ENCODE assay signal across 8 mouse cellular contexts in the genomic region with DNA sequence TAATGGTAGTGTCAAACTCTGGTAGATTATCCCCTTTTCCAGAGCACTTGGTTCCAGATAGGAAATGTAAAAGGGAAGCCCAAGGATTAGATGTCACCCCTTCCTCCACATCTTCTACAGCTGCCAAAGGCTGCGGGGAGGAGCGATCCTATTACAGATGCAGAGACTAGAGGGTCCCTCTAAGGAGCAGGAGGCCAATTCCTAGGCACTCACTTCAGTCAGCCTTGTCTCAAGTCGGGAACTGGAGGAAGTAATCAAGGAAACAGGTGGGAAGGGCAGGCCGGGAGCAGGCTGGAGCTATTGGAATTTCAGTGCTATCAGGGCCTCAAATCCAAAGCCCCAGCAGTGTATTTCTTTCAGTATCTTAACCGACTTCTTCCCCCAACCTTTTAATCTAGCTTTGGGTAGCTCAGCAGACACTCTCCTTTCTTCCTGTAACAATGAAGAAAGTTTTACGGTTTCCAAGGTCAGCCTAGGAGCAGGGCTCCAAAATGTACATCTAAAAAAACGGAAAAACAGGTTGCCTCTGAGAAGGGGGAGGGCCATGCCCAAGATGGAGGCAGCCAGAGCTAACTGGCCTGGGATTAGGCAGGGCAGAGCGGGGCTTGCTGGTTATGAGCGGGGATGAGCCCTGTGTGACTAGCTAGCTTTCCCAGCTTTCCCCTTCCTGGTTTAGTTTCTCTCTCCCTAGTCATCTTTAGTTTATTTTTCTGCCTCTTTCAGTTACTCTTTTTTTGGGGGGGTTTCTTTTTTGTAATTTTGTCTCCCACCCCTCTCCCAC. TPM values are rescaled to one million over a fixed set of nuclear protein-coding genes. Genes with fewer than 3 reads are reported as not detected.
A peak's percentile ranks its signal among the peaks of the same experiment; 100 is the strongest.
DNase-seq lines count a peak whose midpoint lies in the region; ATAC-seq lines count a peak whose summit lies in the region.

No protein-coding gene starts in this region.

- peak overlapping the region; percentile 46 for H3K9ac ChIP-seq in neural tube, embryonic 11.5 days (ENCODE audit: low read length)
- H3K9ac ChIP-seq in limb, embryonic 15.5 days: no peak overlapping the region

- peak overlapping the region; percentile 68 for H3K4me2 ChIP-seq in neural tube, embryonic 11.5 days (ENCODE audit: low read depth)
- 0 out of 2 replicates have a peak overlapping the region, but pooled peaks have one; percentile 67 for H3K4me2 ChIP-seq in limb, embryonic 15.5 days

- H3K36me3 ChIP-seq in neural tube, embryonic 11.5 days (ENCODE audit: control insufficient read depth, insufficient read depth, low read length): peaks cover 4% of the 10 kb centered on the region; the same call in 1 of the 2 replicates
- H3K36me3 ChIP-seq in limb, embryonic 15.5 days: peaks cover 28% of the 10 kb centered on the region

- 12% methylated on average over 9 of the region's 9 CpGs for WGBS in neural tube, embryonic 11.5 days
- WGBS in limb, embryonic 15.5 days: 23% methylated on average over 9 of the region's 9 CpGs

- no peaks in the 10 kb centered on the region for H3K27me3 ChIP-seq in neural tube, embryonic 11.5 days (ENCODE audit: control insufficient read depth, insufficient read depth, low read length)
- no peaks in the 10 kb centered on the region for H3K27me3 ChIP-seq in limb, embryonic 15.5 days

- H3K4me3 ChIP-seq in neural tube, embryonic 11.5 days (ENCODE audit: low read depth, low read length): peak overlapping the region; percentile 76
- H3K4me3 ChIP-seq in limb, embryonic 15.5 days: 0 out of 2 replicates have a peak overlapping the region, but pooled peaks have one; percentile 71

- H3K9me3 ChIP-seq in neural tube, embryonic 11.5 days (ENCODE audit: control insufficient read depth, low read length): no peaks in the 10 kb centered on the region
- H3K9me3 ChIP-seq in limb, embryonic 15.5 days: no peaks in the 10 kb centered on the region

- H3K27ac ChIP-seq in neural tube, embryonic 11.5 days (ENCODE audit: low read depth, low read length): peak overlapping the region; percentile 88
- peak overlapping the region; percentile 76 for H3K27ac ChIP-seq in limb, embryonic 15.5 days

- H3K4me1 ChIP-seq in neural tube, embryonic 11.5 days (ENCODE audit: control insufficient read depth, insufficient read depth, low read length): peaks cover 48% of the 10 kb centered on the region
- peaks cover 70% of the 10 kb centered on the region for H3K4me1 ChIP-seq in limb, embryonic 15.5 days

- no peak for ATAC-seq in neural tube, embryonic 11.5 days (ENCODE audit: insufficient read depth, low FRiP score, low TSS enrichment)
- no peak for ATAC-seq in limb, embryonic 15.5 days (ENCODE audit: insufficient number of reproducible peaks, low FRiP score, low TSS enrichment, low read depth)
- ATAC-seq in monocyte, adult 5-6 weeks (replicated peaks; ENCODE audit: insufficient number of reproducible peaks, low FRiP score, low TSS enrichment, poor library complexity, severe bottlenecking): no peak

- peak; percentile 47 to 51 for DNase-seq in cerebellum, adult 18-20 months
- DNase-seq in cerebellum, adult 8-10 months: no peak
- no peak for DNase-seq in neural tube, embryonic 11.5 days (ENCODE audit: low spot score)
- no peak for DNase-seq in neural tube, embryonic 10.5 days (ENCODE audit: extremely low spot score, low spot score)
- no peak for DNase-seq in urinary bladder, adult 2 months (ENCODE audit: low spot score)
- no peak for DNase-seq in thymus, postnatal 36 days

RNA-seq across cellular contexts. Expression of a gene that starts 2.4 kb away (rescaled TPM):
- 249 and 272 TPM in 2 replicates for polyA plus RNA-seq in neural tube, embryonic 11.5 days (2014; fragmentation: Nextera tagmentation; extraction: Ambion mirVana)
- 136 and 153 TPM in 2 replicates for polyA plus RNA-seq in limb, embryonic 15.5 days (2015; fragmentation: Nextera tagmentation; extraction: Ambion mirVana)
- polyA plus RNA-seq in urinary bladder, adult 2 months (2012; rRNA removed): 165 and 166 TPM in 2 replicates
- total RNA-seq in monocyte, adult 5-6 weeks (2017): 23.3 to 71.6 TPM (median 23.9 TPM) in 3 replicates

RNA-seq across cellular contexts. Expression of a gene that starts 15.4 kb away (rescaled TPM):
- 2.2 and 2.5 TPM in 2 replicates for polyA plus RNA-seq in neural tube, embryonic 11.5 days (2014; fragmentation: Nextera tagmentation; extraction: Ambion mirVana)
- polyA plus RNA-seq in limb, embryonic 15.5 days (2015; fragmentation: Nextera tagmentation; extraction: Ambion mirVana): 18.0 and 55.9 TPM in 2 replicates
- polyA plus RNA-seq in urinary bladder, adult 2 months (2012; rRNA removed): 3.2 and 3.3 TPM in 2 replicates
- not detected in 3 replicates for total RNA-seq in monocyte, adult 5-6 weeks (2017)

RNA-seq across cellular contexts. Expression of a gene that starts 54.0 kb away (rescaled TPM):
- polyA plus RNA-seq in neural tube, embryonic 11.5 days (2014; fragmentation: Nextera tagmentation; extraction: Ambion mirVana): not detected in 2 replicates
- polyA plus RNA-seq in limb, embryonic 15.5 days (2015; fragmentation: Nextera tagmentation; extraction: Ambion mirVana): not detected in 2 replicates
- polyA plus RNA-seq in urinary bladder, adult 2 months (2012; rRNA removed): not detected in 2 replicates
- total RNA-seq in monocyte, adult 5-6 weeks (2017): 0.43 TPM in 1 of 3 replicates, not detected in the others

RNA-seq across cellular contexts. Expression of a gene that starts 56.3 kb away (rescaled TPM):
- 105 and 113 TPM in 2 replicates for polyA plus RNA-seq in neural tube, embryonic 11.5 days (2014; fragmentation: Nextera tagmentation; extraction: Ambion mirVana)
- 134 and 143 TPM in 2 replicates for polyA plus RNA-seq in limb, embryonic 15.5 days (2015; fragmentation: Nextera tagmentation; extraction: Ambion mirVana)
- 115 and 118 TPM in 2 replicates for polyA plus RNA-seq in urinary bladder, adult 2 months (2012; rRNA removed)
- total RNA-seq in monocyte, adult 5-6 weeks (2017): 77.0 to 164 TPM (median 136 TPM) in 3 replicates

RNA-seq across cellular contexts. Expression of a gene that starts 57.2 kb away (rescaled TPM):
- polyA plus RNA-seq in neural tube, embryonic 11.5 days (2014; fragmentation: Nextera tagmentation; extraction: Ambion mirVana): 121 and 142 TPM in 2 replicates
- 51.4 and 62.7 TPM in 2 replicates for polyA plus RNA-seq in limb, embryonic 15.5 days (2015; fragmentation: Nextera tagmentation; extraction: Ambion mirVana)
- polyA plus RNA-seq in urinary bladder, adult 2 months (2012; rRNA removed): 54.7 and 60.0 TPM in 2 replicates
- total RNA-seq in monocyte, adult 5-6 weeks (2017): 13.0 to 18.8 TPM (median 16.7 TPM) in 3 replicates

Comparison
In these comparisons a context has a peak if more than half of its experiments do, and no peak if none do; other contexts are left out.
1. DNase-seq: peak in cerebellum, adult 18-20 months (2 of 2); none in cerebellum, adult 8-10 months (single experiment), neural tube, embryonic 11.5 days (single experiment), neural tube, embryonic 10.5 days (single experiment), urinary bladder, adult 2 months (single experiment) and thymus, postnatal 36 days (0 of 2).